Mouse (Mus musculus): ENCODE results near the gene Tm6sf1.

DNA sequence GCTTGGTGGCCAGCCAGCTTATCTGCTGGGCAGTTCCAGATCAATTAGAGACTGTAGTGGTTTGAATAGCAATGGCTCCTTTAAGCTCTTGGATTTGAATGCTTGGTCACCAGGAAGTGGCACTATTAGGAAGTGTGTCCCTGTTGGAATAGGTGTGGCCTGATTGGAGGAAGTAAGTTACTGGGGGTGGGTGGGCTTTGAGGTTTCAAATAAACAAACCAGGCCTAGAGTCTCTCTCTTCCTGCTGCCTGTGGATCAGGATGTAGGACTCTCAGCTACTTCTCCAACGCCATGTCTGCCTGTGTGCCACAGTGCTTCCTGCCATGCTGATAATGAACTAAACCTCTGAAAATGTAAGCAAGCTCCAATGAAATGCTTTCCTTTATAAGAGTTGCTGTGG lies 15.8 kb upstream of the Tm6sf1 start:
- TF ChIP-seq POLR2A (IDR thresholded peaks at IDR 0.05; ENCODE audit: extremely low read depth, insufficient read depth, low read length): no peak
- no peak for TF ChIP-seq CTCF (IDR thresholded peaks at IDR 0.05; ENCODE audit: extremely low read depth, insufficient read depth, low read length)

Data from cortical plate, adult 2 months (tissue).